Mouse (Mus musculus) layer of hippocampus, adult 18-20 months (tissue): ENCODE data around the gene Reps2. TPM values are rescaled to one million over a fixed set of nuclear protein-coding genes. Genes with fewer than 3 reads are reported as not detected.

Experiments
- DNase-seq, 2 experiments: peaks; one replicate each; pipeline ENCODE4 v3.0.0; 2022; ENCODE audit warnings: low spot score in 2 of 2
- total RNA-seq, 2 experiments: library from RNA; stranded (reverse); gene quantifications; 2 replicates each; pipeline ENCODE4 v1.2.3; 2021

The Reps2 gene
- total RNA-seq, 2 experiments from 2014 or later = 146 to 153 TPM

- no peak for DNase-seq
Observed at GRCm38 (mm10) chrX:162500962-162501361, 142.5 kb downstream of the Reps2 start.

- peak in 1 of 2 experiments; percentile 22 for DNase-seq
Observed at GRCm38 (mm10) chrX:162496485-162496884, 147.0 kb downstream of the Reps2 start.

GRCm38 (mm10) chrX:162488630-162489029 lies 154.8 kb downstream of the Reps2 start:
- no peak for DNase-seq

- no peak for DNase-seq
Observed at GRCm38 (mm10) chrX:162487734-162488133, 155.7 kb downstream of the Reps2 start.

GRCm38 (mm10) chrX:162470213-162470612 lies 173.2 kb downstream of the Reps2 start:
- no peak for DNase-seq

GRCm38 (mm10) chrX:162462156-162462555 lies 181.3 kb downstream of the Reps2 start:
- peak; percentile 55 to 77 for DNase-seq

GRCm38 (mm10) chrX:162456445-162456844 lies 187.0 kb downstream of the Reps2 start:
- DNase-seq = no peak

GRCm38 (mm10) chrX:162455364-162455763 lies 188.1 kb downstream of the Reps2 start:
- DNase-seq = no peak

GRCm38 (mm10) chrX:162453821-162454402 lies 189.5 kb downstream of the Reps2 start:
- DNase-seq = no peak

- DNase-seq = no peak
Observed at GRCm38 (mm10) chrX:162452642-162453041, 190.8 kb downstream of the Reps2 start.

- no peak for DNase-seq
Observed at GRCm38 (mm10) chrX:162447974-162448373, 195.5 kb downstream of the Reps2 start.

GRCm38 (mm10) chrX:162446678-162447318 lies 196.7 kb downstream of the Reps2 start:
- DNase-seq = no peak

GRCm38 (mm10) chrX:162443387-162443786 lies 200.1 kb downstream of the Reps2 start:
- DNase-seq = no peak

- DNase-seq = no peak
Observed at GRCm38 (mm10) chrX:162442970-162443369, 200.5 kb downstream of the Reps2 start.

GRCm38 (mm10) chrX:162432776-162433543 lies 210.5 kb downstream of the Reps2 start:
- no peak for DNase-seq

- no peak for DNase-seq
Observed at GRCm38 (mm10) chrX:162427698-162428097, 215.8 kb downstream of the Reps2 start.

- no peak for DNase-seq
Observed at GRCm38 (mm10) chrX:162419431-162419830, 224.0 kb downstream of the Reps2 start.

GRCm38 (mm10) chrX:162413124-162413523 lies 230.3 kb downstream of the Reps2 start:
- DNase-seq = no peak

- DNase-seq = no peak
Observed at GRCm38 (mm10) chrX:162407291-162407690, 236.2 kb downstream of the Reps2 start.

- peak; percentile 28 to 62 for DNase-seq
Observed at GRCm38 (mm10) chrX:162402487-162402886, 241.0 kb downstream of the Reps2 start.

GRCm38 (mm10) chrX:162380730-162381129 lies 262.7 kb downstream of the Reps2 start:
- DNase-seq = no peak

- DNase-seq = no peak
Observed at GRCm38 (mm10) chrX:162363206-162363605, 280.2 kb downstream of the Reps2 start.
